Mouse (Mus musculus) cortical plate, adult 2 months (tissue): Measurements from ENCODE around the gene Chad. TPM values are rescaled to one million over a fixed set of nuclear protein-coding genes. Genes with fewer than 3 reads are reported as not detected.
A peak's percentile ranks its signal among the peaks of the same experiment; 100 is the strongest.

Experiments used
- H3K27ac ChIP-seq: fragments of 200-500 bp; 2 replicates; pipeline ENCODE4 v1.5.1; 2012; ENCODE audit warnings: low read length, control low read depth, inconsistent platforms; ENCODE audit not compliant: insufficient read depth
- H3K4me1 ChIP-seq: fragments of 200-500 bp; 2 replicates; pipeline ENCODE4 v1.6.1; 2011; ENCODE audit warnings: low read length; ENCODE audit not compliant: control insufficient read depth, insufficient read depth
- H3K4me3 ChIP-seq: fragments of 200-500 bp; 2 replicates; pipeline ENCODE4 v1.5.1; 2011; ENCODE audit warnings: mild to moderate bottlenecking, low read length, control low read depth; ENCODE audit not compliant: insufficient read depth
- CTCF ChIP-seq: fragments of 200-500 bp; IDR thresholded peaks from 2 replicates; pipeline ENCODE4 v1.5.1; 2011; ENCODE audit warnings: mild to moderate bottlenecking, control low read depth, low read length; ENCODE audit not compliant: insufficient read depth; ENCODE audit errors: extremely low read depth
- POLR2A ChIP-seq: fragments of 200-500 bp; IDR thresholded peaks from 2 replicates; pipeline ENCODE4 v1.6.1; 2011; ENCODE audit warnings: mild to moderate bottlenecking, low read length, control low read depth; ENCODE audit not compliant: insufficient read depth; ENCODE audit errors: extremely low read depth
- polyA plus RNA-seq: library from polyadenylated mRNA; depleted of rRNA; stranded (reverse); fragments of >200 nt; gene quantifications from 2 replicates; pipeline ENCODE4 v1.2.3, GENCODE M21; 2012

Gene Chad
- polyA plus RNA-seq, 1 experiment: 0.08 TPM

GRCm38 (mm10) chr11:94543932-94544331 is 20.9 kb upstream of the Chad start:
- TF ChIP-seq CTCF (peak; percentile 91), POLR2A (no peak)
- no peak overlapping the region for H3K27ac ChIP-seq
- H3K4me1 ChIP-seq: no peaks in the 10 kb centered on the region
- H3K4me3 ChIP-seq: peak overlapping the region; percentile 33

DNA sequence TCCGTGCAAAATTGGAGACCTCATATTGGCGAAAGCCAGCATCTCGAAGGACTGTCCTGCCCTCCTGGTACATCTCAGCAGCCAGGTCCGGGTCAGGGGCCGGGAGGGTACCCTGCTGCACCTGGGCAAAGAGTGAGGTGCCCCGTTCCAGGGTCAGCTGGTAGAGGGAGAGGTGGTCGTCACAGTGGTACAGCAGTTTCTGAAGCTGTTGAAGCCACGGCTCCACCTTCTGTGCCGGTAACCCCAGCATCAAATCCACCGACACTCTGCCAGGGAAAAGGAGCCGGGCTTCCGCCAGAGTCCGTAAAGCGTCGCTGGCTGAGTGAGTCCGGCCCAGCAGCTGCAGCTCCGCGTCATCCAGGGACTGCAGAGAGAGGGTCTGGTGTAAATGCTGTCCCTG is 20.4 kb upstream of the Chad start:
- no peak overlapping the region for H3K27ac ChIP-seq
- TF ChIP-seq POLR2A (no peak), CTCF (no peak)
- 0 out of 2 replicates have a peak, but pooled peaks cover 1% of the 10 kb centered on the region for H3K4me1 ChIP-seq
- H3K4me3 ChIP-seq: peak overlapping the region; percentile 33

DNA sequence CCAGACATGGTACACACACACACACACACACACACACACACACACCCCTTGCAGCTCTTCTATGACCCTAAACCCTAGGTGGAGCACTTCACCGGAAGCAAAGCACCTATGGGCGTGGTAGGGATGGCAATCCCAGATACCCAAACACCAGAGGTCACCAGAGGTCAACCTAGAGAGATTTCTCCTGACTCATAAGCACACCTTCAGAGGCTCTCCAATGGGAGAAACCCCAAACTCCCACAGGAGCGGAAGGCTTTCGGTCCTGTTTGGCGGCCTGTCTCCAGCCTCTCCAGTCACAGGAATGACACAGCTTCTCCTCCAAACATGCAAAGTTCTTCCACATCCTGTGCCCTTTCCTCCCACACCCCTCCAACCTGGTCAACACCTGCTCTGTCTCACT is 18.5 kb upstream of the Chad start:
- no peak overlapping the region for H3K4me3 ChIP-seq
- no peak for TF ChIP-seq POLR2A
- no peak for TF ChIP-seq CTCF
- no peak overlapping the region for H3K27ac ChIP-seq
- H3K4me1 ChIP-seq: 0 out of 2 replicates have a peak, but pooled peaks cover 1% of the 10 kb centered on the region

GRCm38 (mm10) chr11:94547271-94547670 is 17.6 kb upstream of the Chad start:
- H3K4me3 ChIP-seq: no peak overlapping the region
- TF ChIP-seq CTCF: no peak
- H3K4me1 ChIP-seq: 0 out of 2 replicates have a peak, but pooled peaks cover 1% of the 10 kb centered on the region
- no peak overlapping the region for H3K27ac ChIP-seq

GRCm38 (mm10) chr11:94548041-94548784 is 16.6 kb upstream of the Chad start:
- H3K4me3 ChIP-seq: peak overlapping the region; percentile 64
- no peak for TF ChIP-seq POLR2A
- TF ChIP-seq CTCF: no peak
- 0 out of 2 replicates have a peak, but pooled peaks cover 1% of the 10 kb centered on the region for H3K4me1 ChIP-seq
- peak overlapping the region; percentile 62 for H3K27ac ChIP-seq

DNA sequence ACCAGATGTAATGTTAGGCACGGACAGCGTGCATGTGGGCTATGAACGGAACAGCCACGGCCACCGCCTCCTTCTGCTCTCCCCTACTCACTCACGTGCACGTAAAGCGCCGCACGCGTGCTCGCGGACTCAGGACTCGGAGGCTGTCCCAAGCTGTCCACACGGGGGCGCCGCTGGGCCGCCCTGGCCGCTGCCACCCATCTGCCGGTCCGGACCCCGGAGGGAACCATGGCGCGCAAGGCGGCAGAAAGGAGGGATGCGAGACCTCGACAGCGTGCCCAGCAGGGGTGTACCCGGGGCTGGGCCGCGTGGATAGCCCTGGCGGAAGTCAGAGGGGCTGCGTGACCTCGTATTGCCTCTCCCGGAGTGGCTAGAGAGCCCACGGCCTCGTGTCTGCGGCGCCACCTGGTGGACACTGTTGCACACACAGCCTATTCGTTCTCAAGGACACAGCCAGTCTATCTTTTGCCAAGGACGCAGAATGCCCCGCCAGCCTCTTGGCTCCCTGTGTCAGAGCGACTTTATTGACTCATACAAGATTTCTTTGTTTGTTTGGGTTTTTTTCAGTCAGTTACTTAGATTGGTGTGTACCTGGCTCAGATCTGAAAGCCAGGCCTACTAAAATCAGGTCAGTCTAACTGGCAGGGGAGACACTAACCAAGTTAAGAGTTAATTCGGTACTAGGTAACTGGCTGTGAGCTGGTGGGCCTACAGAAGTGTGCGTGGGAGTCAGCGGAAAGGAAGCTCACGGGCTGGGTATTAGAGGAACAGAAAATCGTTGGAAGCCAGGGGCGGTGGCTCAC is 15.8 kb upstream of the Chad start, which contains the start of gene Rsad1:
Gene Rsad1, minus strand, starts transcription at position 368 of the 803 bp plus-strand sequence.
- TF ChIP-seq POLR2A (peak; percentile 68; the same call in 1 of the 2 replicates), CTCF (peak; percentile 63)
- peak within 1 kb of the TSS; percentile 62 for H3K27ac ChIP-seq
- peak within 1 kb of the TSS; percentile 64 for H3K4me3 ChIP-seq
- 0 out of 2 replicates have a peak, but pooled peaks cover 1% of the 10 kb centered on the region for H3K4me1 ChIP-seq

DNA sequence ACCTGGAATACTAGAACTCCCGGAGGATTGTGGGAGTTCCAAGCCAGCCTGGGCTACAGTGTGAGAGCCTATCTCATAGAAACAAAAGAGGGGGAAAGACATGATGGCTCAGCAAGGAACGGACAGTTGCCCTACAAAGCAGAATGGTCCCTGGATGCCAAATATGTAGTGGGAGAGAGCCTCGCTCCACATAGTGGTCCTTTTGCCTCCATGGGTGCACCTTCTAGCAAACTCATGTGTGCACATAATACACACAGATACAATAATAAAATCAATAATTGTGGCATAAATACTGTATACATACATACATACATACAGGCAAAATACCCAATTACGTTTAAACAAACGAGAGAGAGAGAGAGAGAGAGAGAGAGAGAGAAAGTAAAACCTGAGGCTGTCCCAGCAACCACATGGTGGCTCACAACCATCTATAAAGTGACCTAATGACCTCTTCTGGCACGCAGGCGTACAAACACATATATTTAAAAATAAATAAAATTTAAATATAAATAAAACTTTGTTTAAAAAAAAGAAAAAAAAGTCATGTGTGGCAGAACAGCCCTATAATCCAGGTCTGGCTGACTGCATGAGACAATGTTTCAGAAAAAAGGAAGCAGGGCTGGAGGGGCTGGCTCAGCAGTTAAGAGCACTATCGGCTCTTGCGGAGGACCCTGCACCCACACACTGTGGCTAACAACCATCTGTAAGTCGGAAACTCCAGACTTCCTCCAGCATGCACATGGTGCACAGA is 15.0 kb upstream of the Chad start:
- Histone ChIP-seq H3K27ac (0 out of 2 replicates have a peak overlapping the region, but pooled peaks have one; percentile 4), H3K4me1 (0 out of 2 replicates have a peak, but pooled peaks cover 1% of the 10 kb centered on the region), H3K4me3 (no peak overlapping the region)
- no peak for TF ChIP-seq CTCF
- no peak for TF ChIP-seq POLR2A

DNA sequence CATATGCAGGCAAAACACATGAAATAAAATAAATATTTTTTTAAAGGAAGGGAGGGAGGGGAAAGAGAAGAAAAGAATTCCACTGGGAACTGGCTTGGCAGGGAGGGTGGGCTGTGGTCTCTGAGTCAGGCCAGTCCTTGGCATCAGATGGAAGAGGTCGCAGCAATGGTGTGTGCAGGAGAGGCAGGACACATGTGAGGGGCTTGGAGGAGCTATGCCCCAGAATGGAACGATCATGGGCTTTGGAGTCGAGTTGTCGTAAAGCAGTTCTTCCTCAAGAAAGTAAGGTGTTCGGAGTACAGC is 14.5 kb upstream of the Chad start:
- Histone ChIP-seq H3K27ac (no peak overlapping the region), H3K4me1 (0 out of 2 replicates have a peak, but pooled peaks cover 1% of the 10 kb centered on the region), H3K4me3 (no peak overlapping the region)
- no peak for TF ChIP-seq POLR2A
- TF ChIP-seq CTCF: no peak

DNA sequence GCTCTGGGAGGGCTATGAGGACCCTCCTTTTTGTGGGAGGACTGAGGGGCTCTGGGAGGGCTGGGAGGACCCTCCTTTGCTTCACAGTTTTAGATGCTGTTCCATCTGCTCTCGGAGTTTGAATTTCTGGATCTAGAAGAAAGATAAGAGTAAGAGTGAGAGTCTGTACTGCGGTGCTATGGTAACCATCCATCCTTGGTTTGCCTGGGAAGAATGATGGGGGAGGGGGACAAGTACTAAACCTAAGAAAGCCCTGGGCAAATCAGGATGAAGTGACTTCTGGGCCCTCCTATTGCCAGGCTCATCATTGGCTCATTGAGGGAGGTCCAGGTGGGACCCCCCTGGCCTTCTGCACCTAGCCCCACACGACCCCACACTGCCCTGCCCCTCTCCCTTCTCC is 6.6 kb upstream of the Chad start:
- Histone ChIP-seq H3K27ac (no peak overlapping the region), H3K4me1 (no peaks in the 10 kb centered on the region), H3K4me3 (no peak overlapping the region)
- TF ChIP-seq POLR2A (no peak), CTCF (no peak)
